Mouse (Mus musculus): ENCODE results near the gene Ebf1.

DNA sequence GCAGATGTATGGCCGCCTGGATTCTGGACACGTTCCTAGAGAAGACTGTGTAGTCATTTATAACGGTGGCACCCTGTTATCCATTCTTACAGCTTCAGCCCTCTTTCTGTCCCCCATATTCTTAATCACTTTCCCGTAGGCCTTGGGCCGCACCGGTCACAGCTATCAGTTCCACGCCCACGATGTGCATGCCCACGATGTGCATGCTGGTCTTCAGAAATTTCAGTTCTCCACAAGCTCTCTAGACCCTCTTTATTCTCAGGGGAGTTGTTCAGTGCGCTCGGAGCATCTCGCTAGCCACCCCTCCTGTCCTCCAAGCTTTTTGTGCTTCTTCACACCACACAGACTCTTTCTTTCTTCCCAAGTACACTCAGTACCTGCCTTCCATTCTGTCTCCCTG lies 69.3 kb downstream of the Ebf1 start:
- TF ChIP-seq FLI1 (IDR thresholded peaks at IDR 0.05; ENCODE audit: low read length) = no peak
- no peak for TF ChIP-seq GATA1 (IDR thresholded peaks at IDR 0.05; ENCODE audit: borderline replicate concordance, low read length)
